Mouse (Mus musculus) activated CD4-positive, CD25-positive, alpha-beta regulatory T cell (primary cell): ENCODE data around the gene Vmn1r124. TPM values are rescaled to one million over a fixed set of nuclear protein-coding genes. Genes with fewer than 3 reads are reported as not detected.

Source experiments
- polyA plus RNA-seq, 2 experiments: library from polyadenylated mRNA; unstranded; fragments of 100-300 nt; shearing (Covaris generic); gene quantifications; one replicate each; pipeline ENCODE4 v1.2.1; 2017

The Vmn1r124 gene
- not detected for polyA plus RNA-seq

GRCm38 (mm10) chr7:21260517-21260916, at the start of gene Vmn1r124:
TSS of gene Vmn1r124 (minus strand) at chr7:21260617.

GRCm38 (mm10) chr7:21301367-21301766, 41.0 kb upstream of the Vmn1r124 start, which contains the start of gene Vmn1r126:
TSS of gene Vmn1r126 (minus strand) at chr7:21301467.

GRCm38 (mm10) chr7:21271879-21272278, 11.5 kb upstream of the Vmn1r124 start, which contains the start of gene Vmn1r125:
TSS of gene Vmn1r125 (plus strand) at chr7:21272179.

Other genes starting within 250 kb of the Vmn1r124 start
- under 1 TPM in 1 of 2 experiments, not detected in 1; 0.23 TPM for gene Vmn1r119, start 248.2 kb downstream of the Vmn1r124 start, polyA plus RNA-seq
- gene Vmn1r120, start 206.8 kb downstream of the Vmn1r124 start, polyA plus RNA-seq = not detected
- under 1 TPM in 1 of 2 experiments, not detected in 1; 0.39 TPM for gene Vmn1r121, start 162.1 kb downstream of the Vmn1r124 start, polyA plus RNA-seq
- gene Vmn1r122, start 126.5 kb downstream of the Vmn1r124 start, polyA plus RNA-seq = not detected
- gene Vmn1r123, start 98.4 kb downstream of the Vmn1r124 start, polyA plus RNA-seq = not detected
- gene Gm5157, start 70.2 kb downstream of the Vmn1r124 start, polyA plus RNA-seq = not detected
- not detected for gene Vmn1r125, start 11.6 kb upstream of the Vmn1r124 start, polyA plus RNA-seq
- gene Vmn1r126, start 40.9 kb upstream of the Vmn1r124 start, polyA plus RNA-seq = not detected
- not detected for gene Vmn1r127, start 59.2 kb upstream of the Vmn1r124 start, polyA plus RNA-seq
- gene Vmn1r128, start 88.8 kb upstream of the Vmn1r124 start, polyA plus RNA-seq = not detected
- gene Vmn1r129, start 100.7 kb upstream of the Vmn1r124 start, polyA plus RNA-seq = not detected
- under 1 TPM; 0.12 to 0.23 TPM for gene Gm6882, start 172.1 kb upstream of the Vmn1r124 start, polyA plus RNA-seq